Mouse (Mus musculus) spleen, adult 2 months (tissue): ENCODE data around the gene Pgm2.

Experiments
- CTCF ChIP-seq: fragments of 200-500 bp; IDR thresholded peaks from 2 replicates; pipeline ENCODE4 v1.5.1; 2011; ENCODE audit warnings: mild to moderate bottlenecking, inconsistent platforms; ENCODE audit not compliant: insufficient read depth, insufficient read length, insufficient replicate concordance; ENCODE audit errors: extremely low read depth
- POLR2A ChIP-seq: fragments of 200-500 bp; IDR thresholded peaks from 2 replicates; pipeline ENCODE4 v1.6.1; 2011; ENCODE audit warnings: low read depth, low read length, inconsistent platforms

GRCm38 (mm10) chr5:64161917-64162316 is 69.2 kb downstream of the Pgm2 start:
- TF ChIP-seq CTCF, result no peak
- no peak for TF ChIP-seq POLR2A
